Mouse (Mus musculus) urinary bladder, adult 18-20 months (tissue): ENCODE measurements around the gene Kat14.
"Not testable (repeated sequence)": the region's sequence is repeated elsewhere in the genome, so short reads cannot be mapped to it uniquely, and the experiment has no call there.

ENCODE experiments used
- DNase-seq, 2 experiments: peaks; one replicate each; pipeline ENCODE4 v3.0.0; 2022; ENCODE audit warnings: low spot score in 2 of 2, mixed read lengths in 2 of 2

Gene Kat14

GRCm38 (mm10) chr2:144368400-144369019 is at the start of gene Kat14, which contains the start of gene Pet117:
TSS of gene Kat14 (plus strand) at chr2:144368983.
TSS of gene Pet117 (plus strand) at chr2:144368996.
- DNase-seq = peak; percentile 95 to 98

- DNase-seq = no peak
Measured at GRCm38 (mm10) chr2:144324218-144324617, 44.6 kb upstream of the Kat14 start.

- DNase-seq = no peak
Measured at GRCm38 (mm10) chr2:144329451-144329850, 39.3 kb upstream of the Kat14 start.

GRCm38 (mm10) chr2:144329937-144330336 is 38.8 kb upstream of the Kat14 start:
- no peak for DNase-seq

GRCm38 (mm10) chr2:144330352-144330959 is 38.3 kb upstream of the Kat14 start:
- DNase-seq = peak; percentile 13 to 37

GRCm38 (mm10) chr2:144330960-144331371 is 37.8 kb upstream of the Kat14 start:
- DNase-seq = peak; percentile 6 to 52

GRCm38 (mm10) chr2:144331401-144332302 is 37.1 kb upstream of the Kat14 start, which contains the start of gene Ovol2:
TSS of gene Ovol2 (minus strand) at chr2:144332146.
- DNase-seq = peak; percentile 67 to 76

- no peak for DNase-seq
Measured at GRCm38 (mm10) chr2:144332486-144332885, 36.3 kb upstream of the Kat14 start.

- DNase-seq = peak; percentile 5 to 23
Measured at GRCm38 (mm10) chr2:144333138-144333842, 35.5 kb upstream of the Kat14 start.

- no peak for DNase-seq
Measured at GRCm38 (mm10) chr2:144337230-144337629, 31.6 kb upstream of the Kat14 start.

GRCm38 (mm10) chr2:144337701-144338100 is 31.1 kb upstream of the Kat14 start:
- no peak for DNase-seq

- not testable (repeated sequence) for DNase-seq
Measured at GRCm38 (mm10) chr2:144338149-144338548, 30.6 kb upstream of the Kat14 start.

- no peak for DNase-seq
Measured at GRCm38 (mm10) chr2:144343158-144343557, 25.6 kb upstream of the Kat14 start.

- DNase-seq = no peak
Measured at GRCm38 (mm10) chr2:144348525-144348924, 20.3 kb upstream of the Kat14 start.

- no peak for DNase-seq
Measured at GRCm38 (mm10) chr2:144352843-144353242, 15.9 kb upstream of the Kat14 start.

- peak; percentile 61 to 91 for DNase-seq
Measured at GRCm38 (mm10) chr2:144369020-144369421, 238 bp downstream of the Kat14 start.

GRCm38 (mm10) chr2:144369511-144369910 is 728 bp downstream of the Kat14 start:
- DNase-seq = no peak

GRCm38 (mm10) chr2:144371566-144371965 is 2.8 kb downstream of the Kat14 start:
- DNase-seq = no peak

GRCm38 (mm10) chr2:144373063-144373462 is 4.3 kb downstream of the Kat14 start:
- DNase-seq = no peak

GRCm38 (mm10) chr2:144375063-144375703 is 6.4 kb downstream of the Kat14 start:
- no peak for DNase-seq

- DNase-seq = no peak
Measured at GRCm38 (mm10) chr2:144381293-144381692, 12.5 kb downstream of the Kat14 start.
